Mouse (Mus musculus): ENCODE measurements around the gene Grpel1. TPM values are rescaled to one million over a fixed set of nuclear protein-coding genes. Genes with fewer than 3 reads are reported as not detected.

Grpel1 gene
- polyA plus RNA-seq, 1 experiment from 2014 or later = 53.2 TPM

DNA sequence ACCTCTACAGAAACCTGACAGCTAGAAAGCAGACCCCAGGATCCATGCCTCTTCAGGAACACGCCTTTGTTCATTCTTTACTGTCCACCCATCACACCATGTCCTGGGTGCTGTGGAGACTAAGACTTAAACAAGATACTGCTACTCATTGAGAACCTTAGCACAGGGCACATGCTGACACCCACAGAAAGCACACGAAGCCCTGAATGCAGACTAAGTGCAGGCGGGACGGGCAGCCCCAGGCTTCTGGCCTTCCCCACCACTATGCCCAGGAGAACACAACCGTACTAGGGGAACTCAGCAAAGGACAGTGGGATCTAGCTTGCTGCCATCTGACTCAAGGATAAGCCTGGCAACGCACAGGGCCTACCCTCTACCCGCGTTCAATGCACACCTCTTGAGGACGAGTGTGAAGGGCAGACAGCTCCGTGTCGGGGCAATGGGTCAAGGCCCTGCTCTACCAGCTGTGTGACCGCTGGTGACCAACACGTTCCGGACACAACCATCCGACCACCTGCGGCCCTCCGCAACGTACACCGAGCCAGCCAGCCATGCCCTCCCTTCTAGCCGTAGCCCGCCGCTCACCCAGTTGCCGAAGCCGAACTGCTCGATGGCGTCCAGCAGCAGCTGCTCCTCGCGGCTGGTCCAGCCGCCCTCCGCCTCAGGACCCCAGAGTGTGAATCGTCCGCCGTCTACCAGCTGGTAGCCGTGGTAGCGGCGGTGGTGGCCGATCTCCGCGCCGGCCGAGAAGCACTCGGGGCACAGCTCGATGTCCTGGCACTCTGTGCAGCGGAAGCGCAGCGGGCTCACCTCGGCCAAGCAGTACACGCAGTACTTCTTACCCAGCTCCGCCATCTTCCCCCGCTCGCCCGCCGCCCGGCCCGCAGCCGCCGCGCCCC lies 18.7 kb downstream of the Grpel1 start:
- Histone ChIP-seq H3K4me1 (ENCODE audit: insufficient read depth) (peaks cover 7% of the 10 kb centered on the region), H3K9ac (peak overlapping the region; percentile 87), H3K4me2 (peak overlapping the region; percentile 92), H3K27ac (ENCODE audit: low read depth) (no peak overlapping the region), H3K9me3 (ENCODE audit: low read depth, low read length) (no peaks in the 10 kb centered on the region), H3K27me3 (ENCODE audit: insufficient read depth, low read length) (peaks cover 18% of the 10 kb centered on the region), H3K36me3 (ENCODE audit: insufficient read depth) (no peaks in the 10 kb centered on the region), H3K4me3 (ENCODE audit: low read depth, low read length) (peak overlapping the region; percentile 89)
- under 1% methylated on average over 58 of the region's 58 CpGs for WGBS
- DNase-seq (peak; percentile 7), ATAC-seq (ENCODE audit: insufficient read depth) (peak; percentile 70)
- no peak for TF ChIP-seq CTCF (IDR thresholded peaks at IDR 0.05; ENCODE audit: low read depth)

DNA sequence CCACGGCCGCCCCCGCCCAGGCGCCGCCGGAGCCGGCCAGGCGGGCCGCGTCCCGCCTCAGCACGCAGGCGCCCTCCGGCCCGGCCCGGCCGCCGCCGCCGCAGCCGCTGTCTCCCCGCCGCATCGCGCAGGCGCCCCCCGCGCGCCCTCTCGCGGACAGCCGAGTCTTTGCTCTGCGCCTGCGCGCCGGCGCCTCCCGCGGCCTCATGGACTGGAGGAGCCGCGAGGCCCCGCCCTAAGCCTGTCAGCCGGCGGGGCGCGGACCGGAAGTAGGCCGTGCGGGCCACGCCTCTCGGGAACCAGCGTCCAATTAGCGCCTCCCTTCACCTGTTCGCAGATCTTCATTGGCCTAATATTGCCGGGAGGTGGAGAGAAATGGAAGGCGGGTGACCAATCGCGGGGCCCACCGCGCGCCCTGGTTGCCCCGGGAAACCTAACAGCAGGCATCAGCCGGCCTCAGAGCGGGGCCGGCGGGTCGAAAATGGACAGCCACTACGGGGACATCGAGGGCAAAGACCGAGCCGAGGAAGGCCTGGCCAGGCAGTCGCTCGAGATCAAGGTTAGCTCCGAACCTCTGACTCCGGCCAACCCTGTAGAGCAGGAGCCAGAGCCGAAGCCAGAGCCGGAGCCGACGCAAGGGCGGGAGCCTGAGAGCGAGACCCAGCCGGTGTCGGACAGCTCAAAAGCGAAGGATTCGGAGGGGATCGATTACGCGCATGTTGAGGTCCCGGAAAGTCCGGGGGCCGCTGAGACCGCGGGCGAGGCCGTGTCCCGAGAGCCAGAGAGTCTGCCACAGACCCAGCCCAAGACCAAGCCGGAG lies 19.6 kb downstream of the Grpel1 start, which contains the start of the genes Tada2b and Ccdc96:
Gene Tada2b (minus strand): TSS at position 115 of the 820 bp plus-strand sequence.
Gene Ccdc96 (plus strand): TSS at position 418 of the 820 bp plus-strand sequence.
- ATAC-seq (ENCODE audit: insufficient read depth) (peak; percentile 97), DNase-seq (peak; percentile 99)
- Histone ChIP-seq H3K9me3 (ENCODE audit: low read depth, low read length) (no peaks in the 10 kb centered on the region), H3K27me3 (ENCODE audit: insufficient read depth, low read length) (peaks cover 18% of the 10 kb centered on the region), H3K27ac (ENCODE audit: low read depth) (no peak within 1 kb of the TSS), H3K4me3 (ENCODE audit: low read depth, low read length) (peak within 1 kb of the TSS; percentile 89), H3K36me3 (ENCODE audit: insufficient read depth) (no peaks in the 10 kb centered on the region), H3K4me2 (peak within 1 kb of the TSS; percentile 93), H3K4me1 (ENCODE audit: insufficient read depth) (peaks cover 7% of the 10 kb centered on the region), H3K9ac (peak within 1 kb of the TSS; percentile 87)
- under 1% methylated on average over 68 of the region's 97 CpGs for WGBS
- TF ChIP-seq CTCF (IDR thresholded peaks at IDR 0.05; ENCODE audit: low read depth) = peak; percentile 41

DNA sequence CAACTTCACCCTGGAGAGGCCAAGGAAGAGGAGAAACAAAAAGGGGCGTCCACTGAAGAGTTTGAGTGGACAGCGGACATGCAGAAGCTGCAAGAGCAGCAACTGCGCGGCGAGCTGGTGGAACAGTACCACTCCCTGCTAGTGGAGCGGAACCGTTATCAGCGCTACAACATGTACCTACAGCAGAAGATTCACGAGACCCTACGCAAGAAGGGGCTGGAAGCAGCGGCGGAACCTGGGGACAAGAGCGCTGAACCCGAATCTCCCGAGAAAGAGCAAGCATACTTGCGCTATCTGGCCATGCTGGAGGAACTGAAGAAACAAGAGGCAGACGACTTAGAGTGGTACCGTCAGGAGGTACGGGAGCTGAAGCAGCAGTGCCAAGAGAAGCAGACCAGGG lies 20.5 kb downstream of the Grpel1 start:
- DNase-seq (peak; percentile 12), ATAC-seq (ENCODE audit: insufficient read depth) (no peak)
- Histone ChIP-seq H3K27me3 (ENCODE audit: insufficient read depth, low read length) (peaks cover 18% of the 10 kb centered on the region), H3K4me3 (ENCODE audit: low read depth, low read length) (peak overlapping the region; percentile 50), H3K9me3 (ENCODE audit: low read depth, low read length) (no peaks in the 10 kb centered on the region), H3K36me3 (ENCODE audit: insufficient read depth) (no peaks in the 10 kb centered on the region), H3K4me1 (ENCODE audit: insufficient read depth) (peaks cover 7% of the 10 kb centered on the region), H3K4me2 (peak overlapping the region; percentile 93), H3K9ac (0 out of 2 replicates have a peak overlapping the region, but pooled peaks have one; percentile 6), H3K27ac (ENCODE audit: low read depth) (no peak overlapping the region)
- TF ChIP-seq CTCF (IDR thresholded peaks at IDR 0.05; ENCODE audit: low read depth) = no peak
- WGBS = 29% methylated on average over 19 of the region's 19 CpGs

DNA sequence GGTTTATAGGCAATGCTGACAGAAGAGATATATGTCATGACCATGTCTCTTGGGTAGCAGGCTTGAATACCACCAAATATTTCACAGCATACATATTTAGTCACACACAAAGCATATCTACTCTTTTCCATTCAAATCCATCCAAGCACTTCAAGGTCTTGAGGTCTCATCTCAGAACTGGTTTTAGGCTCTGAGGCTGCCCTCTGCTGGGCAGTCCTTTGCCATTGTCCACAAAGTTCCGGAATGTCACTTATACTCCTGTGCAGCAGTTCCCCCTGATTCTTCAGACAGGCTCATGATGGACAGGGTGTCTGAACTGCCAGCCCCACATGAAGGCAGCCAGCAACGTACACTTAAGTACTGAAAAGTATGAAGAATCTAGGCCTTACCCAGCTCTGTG lies 24.4 kb downstream of the Grpel1 start:
- Histone ChIP-seq H3K9ac (no peak overlapping the region), H3K4me3 (ENCODE audit: low read depth, low read length) (no peak overlapping the region), H3K27me3 (ENCODE audit: insufficient read depth, low read length) (peaks cover 18% of the 10 kb centered on the region), H3K4me1 (ENCODE audit: insufficient read depth) (no peaks in the 10 kb centered on the region), H3K27ac (ENCODE audit: low read depth) (no peak overlapping the region), H3K4me2 (no peak overlapping the region), H3K36me3 (ENCODE audit: insufficient read depth) (peaks cover 32% of the 10 kb centered on the region), H3K9me3 (ENCODE audit: low read depth, low read length) (no peaks in the 10 kb centered on the region)
- DNase-seq (peak; percentile 67), ATAC-seq (ENCODE audit: insufficient read depth) (no peak)
- peak; percentile 66 for TF ChIP-seq CTCF (IDR thresholded peaks at IDR 0.05; ENCODE audit: low read depth)
- 44% methylated on average over 2 of the region's 2 CpGs for WGBS

DNA sequence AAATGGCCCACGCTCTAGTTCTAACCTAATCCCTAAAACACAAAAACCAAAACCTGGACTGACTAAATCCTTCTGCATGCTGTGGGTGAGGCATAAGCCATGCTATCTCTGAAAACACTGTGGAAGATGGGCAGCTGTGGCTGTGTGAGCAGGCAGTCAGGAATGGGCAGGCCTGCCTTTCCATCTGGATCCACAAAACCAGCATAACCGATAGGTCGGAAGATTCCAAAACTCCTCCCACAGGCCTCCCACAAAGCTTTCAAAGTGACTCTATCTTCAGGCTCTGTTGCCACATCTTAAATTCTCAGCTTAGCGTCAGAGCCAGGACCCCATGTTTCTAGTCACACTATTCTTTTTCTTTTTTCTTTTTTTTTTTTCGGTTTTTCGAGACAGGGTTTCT lies 29.1 kb downstream of the Grpel1 start:
- no peaks in the 10 kb centered on the region for H3K4me1 ChIP-seq (ENCODE audit: insufficient read depth)
- ATAC-seq (ENCODE audit: insufficient read depth) (no peak), DNase-seq (no peak)
- H3K9ac ChIP-seq = no peak overlapping the region
- no peaks in the 10 kb centered on the region for H3K27me3 ChIP-seq (ENCODE audit: insufficient read depth, low read length)
- peaks cover 51% of the 10 kb centered on the region for H3K36me3 ChIP-seq (ENCODE audit: insufficient read depth)
- no peak overlapping the region for H3K4me2 ChIP-seq
- H3K9me3 ChIP-seq (ENCODE audit: low read depth, low read length) = no peaks in the 10 kb centered on the region
- H3K27ac ChIP-seq (ENCODE audit: low read depth) = no peak overlapping the region
- WGBS = 83% methylated on average over 6 of the region's 6 CpGs
- H3K4me3 ChIP-seq (ENCODE audit: low read depth, low read length) = no peak overlapping the region
- no peak for TF ChIP-seq CTCF (IDR thresholded peaks at IDR 0.05; ENCODE audit: low read depth)

DNA sequence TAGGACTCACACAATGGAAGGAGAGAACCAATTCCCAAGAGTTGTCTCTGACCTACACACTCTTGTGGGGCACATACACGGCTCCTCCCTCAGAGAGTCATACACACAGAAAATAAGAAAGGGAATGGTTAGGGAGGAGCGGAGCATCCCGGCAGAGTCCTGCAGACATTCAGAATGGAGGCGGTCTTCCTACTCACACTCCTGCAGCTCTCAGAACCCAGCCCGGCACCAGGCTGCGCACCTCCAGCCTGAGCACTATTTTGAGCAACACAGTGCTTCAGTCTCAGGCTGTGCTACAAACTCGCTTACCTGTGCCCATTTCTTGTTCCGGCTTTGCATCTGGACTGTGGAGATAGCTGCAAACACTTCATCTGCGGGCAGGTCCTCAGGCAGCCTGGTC lies 29.9 kb downstream of the Grpel1 start:
- H3K9ac ChIP-seq = no peak overlapping the region
- DNase-seq (no peak), ATAC-seq (ENCODE audit: insufficient read depth) (no peak)
- no peak overlapping the region for H3K4me3 ChIP-seq (ENCODE audit: low read depth, low read length)
- 95% methylated on average over 9 of the region's 9 CpGs for WGBS
- no peaks in the 10 kb centered on the region for H3K9me3 ChIP-seq (ENCODE audit: low read depth, low read length)
- peaks cover 54% of the 10 kb centered on the region for H3K36me3 ChIP-seq (ENCODE audit: insufficient read depth)
- no peak overlapping the region for H3K4me2 ChIP-seq
- H3K27ac ChIP-seq (ENCODE audit: low read depth) = no peak overlapping the region
- H3K27me3 ChIP-seq (ENCODE audit: insufficient read depth, low read length) = no peaks in the 10 kb centered on the region
- no peak for TF ChIP-seq CTCF (IDR thresholded peaks at IDR 0.05; ENCODE audit: low read depth)
- H3K4me1 ChIP-seq (ENCODE audit: insufficient read depth) = no peaks in the 10 kb centered on the region

DNA sequence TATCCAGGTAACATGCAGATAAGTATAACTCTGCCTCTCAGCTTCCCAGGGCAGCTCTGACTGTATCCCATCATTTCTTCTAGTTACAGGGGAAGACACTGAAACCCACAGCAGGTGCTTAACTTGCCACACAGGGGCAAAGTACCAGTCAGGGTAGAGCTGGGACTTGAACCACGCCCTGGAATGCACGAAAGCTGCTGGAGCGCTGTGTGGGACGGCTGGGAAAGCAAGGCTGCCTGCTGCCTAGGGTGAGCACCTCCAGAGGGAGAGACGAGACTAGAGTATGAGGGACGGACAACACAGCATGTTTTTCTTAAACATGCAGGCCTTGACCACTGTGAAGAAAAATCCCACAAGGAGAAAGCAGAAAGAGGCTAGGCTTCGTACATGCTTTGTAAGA lies 40.4 kb downstream of the Grpel1 start:
- DNase-seq (no peak), ATAC-seq (ENCODE audit: insufficient read depth) (no peak)
- Histone ChIP-seq H3K4me2 (no peak overlapping the region), H3K9ac (no peak overlapping the region), H3K27ac (ENCODE audit: low read depth) (no peak overlapping the region), H3K9me3 (ENCODE audit: low read depth, low read length) (no peaks in the 10 kb centered on the region), H3K4me1 (ENCODE audit: insufficient read depth) (no peaks in the 10 kb centered on the region), H3K4me3 (ENCODE audit: low read depth, low read length) (no peak overlapping the region), H3K36me3 (ENCODE audit: insufficient read depth) (peaks cover 79% of the 10 kb centered on the region), H3K27me3 (ENCODE audit: insufficient read depth, low read length) (no peaks in the 10 kb centered on the region)
- WGBS = 86% methylated on average over 7 of the region's 7 CpGs
- TF ChIP-seq CTCF (IDR thresholded peaks at IDR 0.05; ENCODE audit: low read depth) = no peak
